Mouse (Mus musculus): Measurements from ENCODE around the gene Btrc. TPM values are rescaled to one million over a fixed set of nuclear protein-coding genes. Genes with fewer than 3 reads are reported as not detected.

Btrc gene
- total and polyA plus RNA-seq, 3 experiments = 11.0 to 20.7 (median 14.0) TPM

GRCm38 (mm10) chr19:45440554-45441175 is 77.1 kb downstream of the Btrc start:
- H3K9ac ChIP-seq (ENCODE audit: insufficient read depth, low read depth) = no peak overlapping the region
- no peak overlapping the region for H3K4me2 ChIP-seq (ENCODE audit: insufficient read depth, low read depth, poor library complexity, severe bottlenecking)
- in situ Hi-C loops (cut with MboI; ENCODE audit: low pct_ligation_motif_present, low pct_unique_long_range_greater_than_20kb, low sequenced_read_pairs) = no loop called here

GRCm38 (mm10) chr19:45441717-45442116 is 78.2 kb downstream of the Btrc start:
- peaks cover 0 to 6% of the 10 kb centered on the region in 2 experiments for H3K36me3 ChIP-seq (replicated peaks in 1 of 2; ENCODE audit: control insufficient read depth in 1 of 2, insufficient read depth in 1 of 2, low read length in 1 of 2)
- H3K27me3 ChIP-seq (replicated peaks) = no peaks in the 10 kb centered on the region
- no peaks in the 10 kb centered on the region for H3K9me3 ChIP-seq (replicated peaks; ENCODE audit: low read length)
- no peak overlapping the region for H3K9ac ChIP-seq (ENCODE audit: insufficient read depth, low read depth)
- H3K79me2 ChIP-seq (replicated peaks; ENCODE audit: control insufficient read depth, extremely low read depth, insufficient read depth, poor library complexity, severe bottlenecking) = no peaks in the 10 kb centered on the region
- in situ Hi-C loops (cut with MboI; ENCODE audit: low pct_ligation_motif_present, low pct_unique_long_range_greater_than_20kb, low sequenced_read_pairs) (no loop called here), dilution Hi-C loops (cut with MboI; ENCODE audit: extremely low pct_ligation_motif_present, extremely low pct_unique_long_range_greater_than_20kb, low sequenced_read_pairs) (no loop called here)
- no peak for DNase-seq (ENCODE audit: extremely low read depth)
- no peak overlapping the region for H3K4me2 ChIP-seq (ENCODE audit: insufficient read depth, low read depth, poor library complexity, severe bottlenecking)
- H3K4me3 ChIP-seq (replicated peaks in 1 of 3; ENCODE audit: low read depth in 2 of 3, low read length in 2 of 3, poor library complexity in 1 of 3) = no peak overlapping the region
- no peaks in the 10 kb centered on the region; a peak in 1 of 4 replicates for H3K4me1 ChIP-seq (ENCODE audit: control insufficient read depth in 1 of 2, insufficient read depth in 2 of 2)
- H3K27ac ChIP-seq (ENCODE audit: insufficient read depth, low read depth) = no peak overlapping the region
- no peak for TF ChIP-seq ETS1 (conservative IDR thresholded peaks at IDR 0.05; ENCODE audit: low read depth, low read length)
- TF ChIP-seq PAX5 (IDR thresholded peaks at IDR 0.05; ENCODE audit: low read length) = no peak
- TF ChIP-seq POLR2AphosphoS2 (IDR thresholded peaks at IDR 0.05; ENCODE audit: low read depth, low read length) = no peak
- TF ChIP-seq POLR2A (IDR thresholded peaks at IDR 0.05; ENCODE audit: low read depth, low read length) = no peak
- no peak for TF ChIP-seq ZC3H11A (IDR thresholded peaks at IDR 0.05; ENCODE audit: low read depth, low read length)
- no peak for TF ChIP-seq ZKSCAN1 (IDR thresholded peaks at IDR 0.05; ENCODE audit: borderline replicate concordance, low read depth, low read length)
- TF ChIP-seq CHD1 (IDR thresholded peaks at IDR 0.05; ENCODE audit: low read depth, low read length) = no peak
- TF ChIP-seq HCFC1 (IDR thresholded peaks at IDR 0.05; ENCODE audit: low read depth, low read length) = no peak
- no peak for TF ChIP-seq SIN3A (IDR thresholded peaks at IDR 0.05; ENCODE audit: low read length)
- no peak for TF ChIP-seq TCF12 (IDR thresholded peaks at IDR 0.05; ENCODE audit: low read depth, low read length)
- no peak for TF ChIP-seq RAD21 (IDR thresholded peaks at IDR 0.05; ENCODE audit: low read depth, low read length)
- TF ChIP-seq ZNF384 (IDR thresholded peaks at IDR 0.05; ENCODE audit: low read depth, low read length) = no peak
- TF ChIP-seq MEF2A (IDR thresholded peaks at IDR 0.05; ENCODE audit: borderline replicate concordance, low read depth, low read length) = no peak
- TF ChIP-seq MAX (IDR thresholded peaks at IDR 0.05; ENCODE audit: low read length) = no peak
- no peak for TF ChIP-seq KAT2A (IDR thresholded peaks at IDR 0.05; ENCODE audit: insufficient replicate concordance, low read length)
- TF ChIP-seq JUN (IDR thresholded peaks at IDR 0.05; ENCODE audit: insufficient read depth, low read depth, low read length) = no peak
- TF ChIP-seq RCOR1 (conservative IDR thresholded peaks at IDR 0.05; ENCODE audit: low read depth, low read length) = no peak
- TF ChIP-seq MXI1 (IDR thresholded peaks at IDR 0.05; ENCODE audit: low read depth, low read length) = no peak
- no peak for TF ChIP-seq JUND (conservative IDR thresholded peaks at IDR 0.05; ENCODE audit: low read depth, low read length)

More at GRCm38 (mm10) chr19:45440554-45441175, 77.1 kb downstream of the Btrc start:
- TF ChIP-seq POLR2AphosphoS2 (IDR thresholded peaks at IDR 0.05; ENCODE audit: low read depth, low read length) = no peak
- no peak for TF ChIP-seq BHLHE40 (IDR thresholded peaks at IDR 0.05; ENCODE audit: low read depth, low read length)
- no peak for TF ChIP-seq MYC (IDR thresholded peaks at IDR 0.05; ENCODE audit: low read depth, low read length)
- no peak for TF ChIP-seq USF2 (conservative IDR thresholded peaks at IDR 0.05; ENCODE audit: low read depth, low read length)
- TF ChIP-seq CTCF (conservative IDR thresholded peaks at IDR 0.05 in 1 of 2, IDR thresholded peaks at IDR 0.05 in 1 of 2; ENCODE audit: low read depth in 2 of 2, low read length in 2 of 2) = no peak
- no peak for TF ChIP-seq CHD2 (IDR thresholded peaks at IDR 0.05; ENCODE audit: low read length)
- no peak for TF ChIP-seq USF1 (IDR thresholded peaks at IDR 0.05; ENCODE audit: low read depth, low read length)
- TF ChIP-seq NELFE (IDR thresholded peaks at IDR 0.05; ENCODE audit: low read depth, low read length) = no peak
- TF ChIP-seq E2F4 (IDR thresholded peaks at IDR 0.05; ENCODE audit: insufficient replicate concordance, low read depth, low read length) = no peak
- TF ChIP-seq RAD21 (IDR thresholded peaks at IDR 0.05; ENCODE audit: low read depth, low read length) = no peak
- H3K4me1 ChIP-seq (ENCODE audit: control insufficient read depth in 1 of 2, insufficient read depth in 2 of 2) = no peaks in the 10 kb centered on the region; a peak in 1 of 4 replicates
- H3K9me3 ChIP-seq (replicated peaks; ENCODE audit: low read length) = no peaks in the 10 kb centered on the region
- no peak overlapping the region for H3K27ac ChIP-seq (ENCODE audit: insufficient read depth, low read depth)
- H3K4me3 ChIP-seq (replicated peaks in 1 of 3; ENCODE audit: low read depth in 2 of 3, low read length in 2 of 3, poor library complexity in 1 of 3) = no peak overlapping the region
- no peaks in the 10 kb centered on the region for H3K79me2 ChIP-seq (replicated peaks; ENCODE audit: control insufficient read depth, extremely low read depth, insufficient read depth, poor library complexity, severe bottlenecking)
- no peak for DNase-seq (ENCODE audit: extremely low read depth)
- H3K27me3 ChIP-seq (replicated peaks) = no peaks in the 10 kb centered on the region
- dilution Hi-C loops (cut with MboI; ENCODE audit: extremely low pct_ligation_motif_present, extremely low pct_unique_long_range_greater_than_20kb, low sequenced_read_pairs) = no loop called here
- H3K36me3 ChIP-seq (replicated peaks in 1 of 2; ENCODE audit: control insufficient read depth in 1 of 2, insufficient read depth in 1 of 2, low read length in 1 of 2) = peaks cover 0 to 6% of the 10 kb centered on the region in 2 experiments

Measured in CH12.LX (cell line).